Mouse (Mus musculus): ENCODE measurements around the gene Gpr68. TPM values are rescaled to one million over a fixed set of nuclear protein-coding genes. Genes with fewer than 3 reads are reported as not detected.
A peak's percentile ranks its signal among the peaks of the same experiment; 100 is the strongest.

The Gpr68 gene
- polyA plus RNA-seq, 1 experiment from 2014 or later: 0.58 TPM

DNA sequence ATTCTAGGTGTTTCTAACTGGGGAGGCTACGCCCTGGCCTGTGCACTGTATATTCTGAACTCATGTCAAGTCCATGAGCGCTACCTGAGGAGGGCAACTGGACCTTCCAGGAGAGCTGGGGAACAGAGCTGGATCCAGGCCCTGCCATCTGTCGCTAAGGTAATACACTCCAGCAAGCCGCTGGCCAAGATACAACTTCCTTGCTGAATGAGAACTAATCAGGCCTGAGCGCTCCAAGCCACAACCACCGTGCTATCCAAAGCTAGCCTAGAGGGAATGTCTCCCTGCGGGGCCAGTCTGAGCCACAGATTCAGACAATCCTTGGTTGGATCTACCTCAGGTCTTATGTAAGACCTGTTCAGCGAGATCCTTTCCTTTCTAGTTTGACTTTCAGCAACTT is 40.9 kb downstream of the Gpr68 start:
- Histone ChIP-seq H3K27ac (ENCODE audit: low read length) (no peak overlapping the region), H3K36me3 (ENCODE audit: control insufficient read depth, insufficient read depth, low read length) (no peaks in the 10 kb centered on the region), H3K4me2 (ENCODE audit: low read depth, low read length) (no peak overlapping the region), H3K4me1 (replicated peaks; ENCODE audit: control insufficient read depth, insufficient read depth, low read length) (no peaks in the 10 kb centered on the region), H3K4me3 (ENCODE audit: low read length) (no peak overlapping the region), H3K9ac (ENCODE audit: low read length) (no peak overlapping the region), H3K9me3 (ENCODE audit: control insufficient read depth, low read length) (no peaks in the 10 kb centered on the region), H3K27me3 (ENCODE audit: control insufficient read depth, insufficient read depth, low read depth, low read length) (no peaks in the 10 kb centered on the region)
- WGBS: 85% methylated on average over 8 of the region's 8 CpGs
- ATAC-seq (ENCODE audit: low read depth): no peak

DNA sequence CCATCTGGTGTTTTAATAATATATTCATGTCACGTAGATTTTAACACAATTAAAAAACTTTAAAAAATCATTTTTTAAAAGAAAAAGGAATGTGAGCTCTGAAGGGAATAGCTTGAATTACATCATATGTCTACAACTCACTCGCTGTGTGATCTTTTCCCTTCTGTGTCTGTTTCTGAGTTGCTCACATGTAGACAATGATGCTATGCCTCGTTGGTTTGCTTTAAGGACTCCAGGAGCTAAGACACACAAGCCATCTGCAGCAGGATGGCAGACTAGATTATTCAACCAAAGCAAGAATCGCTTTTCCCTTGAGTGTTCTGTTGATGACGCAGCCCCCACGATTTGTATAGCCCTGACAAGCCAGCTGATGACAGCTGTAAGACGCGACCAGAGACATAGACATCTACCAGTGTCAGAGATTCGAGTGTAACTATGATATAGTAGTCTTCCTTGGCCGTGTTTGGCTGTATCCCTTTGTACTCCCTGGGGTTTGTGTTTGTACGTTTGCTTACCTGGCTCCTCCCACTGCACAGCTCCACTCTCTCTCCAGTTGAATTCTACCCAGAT is 42.4 kb downstream of the Gpr68 start:
- Histone ChIP-seq H3K27ac (ENCODE audit: low read length) (no peak overlapping the region), H3K27me3 (ENCODE audit: control insufficient read depth, insufficient read depth, low read depth, low read length) (no peaks in the 10 kb centered on the region), H3K4me2 (ENCODE audit: low read depth, low read length) (no peak overlapping the region), H3K4me3 (ENCODE audit: low read length) (no peak overlapping the region), H3K9ac (ENCODE audit: low read length) (no peak overlapping the region), H3K36me3 (ENCODE audit: control insufficient read depth, insufficient read depth, low read length) (no peaks in the 10 kb centered on the region), H3K9me3 (ENCODE audit: control insufficient read depth, low read length) (no peaks in the 10 kb centered on the region), H3K4me1 (replicated peaks; ENCODE audit: control insufficient read depth, insufficient read depth, low read length) (no peaks in the 10 kb centered on the region)
- no peak for ATAC-seq (ENCODE audit: low read depth)
- 55% methylated on average over 11 of the region's 11 CpGs for WGBS

DNA sequence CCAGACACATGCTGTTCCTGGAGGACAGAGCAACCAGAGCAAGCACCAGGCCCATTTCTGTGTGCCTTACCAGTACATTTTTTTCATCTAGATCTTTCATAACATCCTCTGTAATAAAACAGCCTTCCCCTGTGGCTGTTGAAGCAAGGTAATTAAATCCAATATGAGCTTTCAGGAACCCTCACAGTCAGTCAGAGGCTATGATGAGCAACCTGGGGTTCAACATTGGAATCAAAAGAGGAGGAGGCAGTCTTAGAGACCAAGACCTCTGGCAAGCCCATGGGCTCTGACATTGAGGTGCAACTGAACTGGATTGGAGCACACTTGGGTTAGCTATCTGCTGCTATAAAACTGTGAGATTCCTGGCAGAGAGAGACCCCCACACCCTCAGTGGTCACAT is 42.9 kb downstream of the Gpr68 start:
- no peak overlapping the region for H3K27ac ChIP-seq (ENCODE audit: low read length)
- no peaks in the 10 kb centered on the region for H3K4me1 ChIP-seq (replicated peaks; ENCODE audit: control insufficient read depth, insufficient read depth, low read length)
- H3K36me3 ChIP-seq (ENCODE audit: control insufficient read depth, insufficient read depth, low read length): no peaks in the 10 kb centered on the region
- H3K27me3 ChIP-seq (ENCODE audit: control insufficient read depth, insufficient read depth, low read depth, low read length): no peaks in the 10 kb centered on the region
- no peak overlapping the region for H3K9ac ChIP-seq (ENCODE audit: low read length)
- no peak overlapping the region for H3K4me2 ChIP-seq (ENCODE audit: low read depth, low read length)
- H3K9me3 ChIP-seq (ENCODE audit: control insufficient read depth, low read length): no peaks in the 10 kb centered on the region
- no peak overlapping the region for H3K4me3 ChIP-seq (ENCODE audit: low read length)
- ATAC-seq (ENCODE audit: low read depth): no peak

DNA sequence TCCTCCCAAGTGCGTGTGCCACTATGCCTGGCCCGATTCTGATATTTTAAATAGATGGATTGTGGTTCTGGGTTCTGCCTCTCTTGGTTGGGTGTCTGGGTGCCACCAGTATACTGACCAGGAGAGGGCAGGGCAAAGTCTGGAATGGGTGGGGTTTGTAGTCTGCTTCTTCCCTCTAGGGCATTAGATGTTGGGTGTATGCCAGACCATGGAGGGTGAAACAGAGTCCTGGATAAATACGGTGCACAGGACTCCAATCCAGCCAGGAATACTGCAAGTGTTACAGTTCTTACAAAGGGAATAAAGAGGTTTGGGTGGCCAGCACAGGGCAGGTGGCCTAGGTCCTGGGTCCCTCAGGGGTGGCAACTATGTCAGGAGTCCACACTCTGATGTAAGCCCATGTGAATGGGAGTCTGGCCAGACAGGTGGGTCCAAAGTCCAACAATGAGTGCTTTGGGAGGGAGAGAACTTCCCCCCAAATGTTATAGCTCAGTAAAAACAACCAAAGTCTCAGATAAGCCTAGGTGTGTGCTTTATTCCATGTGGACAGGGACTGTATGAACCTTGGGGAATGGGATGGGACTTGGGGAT is 45.0 kb downstream of the Gpr68 start:
- H3K36me3 ChIP-seq (ENCODE audit: control insufficient read depth, insufficient read depth, low read length): no peaks in the 10 kb centered on the region
- no peaks in the 10 kb centered on the region for H3K4me1 ChIP-seq (replicated peaks; ENCODE audit: control insufficient read depth, insufficient read depth, low read length)
- WGBS: 94% methylated on average over 3 of the region's 3 CpGs
- no peak overlapping the region for H3K9ac ChIP-seq (ENCODE audit: low read length)
- no peak overlapping the region for H3K27ac ChIP-seq (ENCODE audit: low read length)
- no peak for ATAC-seq (ENCODE audit: low read depth)
- no peak overlapping the region for H3K4me3 ChIP-seq (ENCODE audit: low read length)
- no peaks in the 10 kb centered on the region for H3K27me3 ChIP-seq (ENCODE audit: control insufficient read depth, insufficient read depth, low read depth, low read length)
- H3K4me2 ChIP-seq (ENCODE audit: low read depth, low read length): no peak overlapping the region
- H3K9me3 ChIP-seq (ENCODE audit: control insufficient read depth, low read length): no peaks in the 10 kb centered on the region

DNA sequence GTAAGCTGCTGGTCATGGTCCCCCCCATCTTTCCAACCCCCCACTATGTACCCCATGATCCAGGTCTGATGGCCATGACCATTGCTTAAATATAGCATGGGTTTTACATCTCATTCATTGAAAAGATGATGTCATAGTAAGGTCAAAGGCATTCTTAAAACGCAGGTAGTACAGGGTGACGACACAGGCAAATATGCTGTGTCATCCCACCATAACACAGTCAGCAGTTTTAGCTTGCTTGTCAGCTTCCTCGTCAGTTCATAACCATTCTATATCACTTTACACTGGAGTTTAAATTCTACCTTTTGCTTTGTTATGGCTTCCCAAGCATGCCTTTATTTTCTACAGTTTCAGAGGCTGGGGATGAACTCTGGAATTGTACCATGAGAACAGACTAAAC is 45.7 kb downstream of the Gpr68 start:
- no peak for ATAC-seq (ENCODE audit: low read depth)
- Histone ChIP-seq H3K9ac (ENCODE audit: low read length) (no peak overlapping the region), H3K4me1 (replicated peaks; ENCODE audit: control insufficient read depth, insufficient read depth, low read length) (no peaks in the 10 kb centered on the region), H3K36me3 (ENCODE audit: control insufficient read depth, insufficient read depth, low read length) (no peaks in the 10 kb centered on the region), H3K27ac (ENCODE audit: low read length) (no peak overlapping the region), H3K27me3 (ENCODE audit: control insufficient read depth, insufficient read depth, low read depth, low read length) (no peaks in the 10 kb centered on the region), H3K9me3 (ENCODE audit: control insufficient read depth, low read length) (no peaks in the 10 kb centered on the region), H3K4me3 (ENCODE audit: low read length) (no peak overlapping the region), H3K4me2 (ENCODE audit: low read depth, low read length) (no peak overlapping the region)
- 70% methylated on average over 3 of the region's 3 CpGs for WGBS

DNA sequence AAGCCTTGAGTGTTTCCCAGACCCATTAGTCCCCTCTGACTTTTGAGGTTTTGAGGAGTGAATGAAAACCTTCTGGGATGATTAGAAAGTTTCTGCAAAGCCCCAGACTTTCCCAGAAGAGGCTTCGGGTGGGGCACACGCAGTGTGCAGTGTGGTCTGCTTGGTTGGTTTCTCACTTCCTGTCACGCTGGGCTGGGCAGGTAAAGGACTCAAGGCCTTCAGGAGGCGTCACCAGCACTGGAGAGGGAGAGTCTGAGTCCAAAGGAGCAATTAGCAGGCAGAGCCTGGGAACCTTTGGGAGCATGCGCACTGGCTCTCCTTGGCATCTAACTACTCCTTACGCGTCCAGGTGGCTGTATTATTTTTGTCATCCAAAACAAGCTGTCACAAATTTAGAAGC is 50.2 kb downstream of the Gpr68 start:
- Histone ChIP-seq H3K9ac (ENCODE audit: low read length) (no peak overlapping the region), H3K36me3 (ENCODE audit: control insufficient read depth, insufficient read depth, low read length) (no peaks in the 10 kb centered on the region), H3K9me3 (ENCODE audit: control insufficient read depth, low read length) (no peaks in the 10 kb centered on the region), H3K4me1 (replicated peaks; ENCODE audit: control insufficient read depth, insufficient read depth, low read length) (no peaks in the 10 kb centered on the region), H3K4me3 (ENCODE audit: low read length) (no peak overlapping the region), H3K27ac (ENCODE audit: low read length) (no peak overlapping the region), H3K27me3 (ENCODE audit: control insufficient read depth, insufficient read depth, low read depth, low read length) (no peaks in the 10 kb centered on the region), H3K4me2 (ENCODE audit: low read depth, low read length) (no peak overlapping the region)
- WGBS: 70% methylated on average over 7 of the region's 7 CpGs
- ATAC-seq (ENCODE audit: low read depth): no peak

DNA sequence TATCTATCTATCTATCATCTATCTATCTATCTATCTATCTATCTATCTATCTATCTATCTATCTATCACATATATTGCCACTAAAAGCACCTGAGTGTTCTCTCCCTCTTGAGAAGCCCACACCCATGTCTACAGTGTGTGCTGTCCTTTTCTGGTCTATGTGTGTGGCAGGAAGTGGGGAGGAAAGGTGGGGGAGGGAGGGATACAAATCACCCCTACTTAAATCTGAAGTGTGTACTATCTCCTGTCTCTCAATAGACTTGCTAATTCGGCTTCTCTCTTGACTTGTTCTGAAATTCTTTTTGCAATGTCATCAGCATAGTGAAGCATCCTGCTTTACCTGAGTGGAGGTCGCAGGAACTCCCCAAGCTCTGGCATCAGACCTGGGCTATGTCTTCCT is 51.7 kb downstream of the Gpr68 start:
- Histone ChIP-seq H3K36me3 (ENCODE audit: control insufficient read depth, insufficient read depth, low read length) (no peaks in the 10 kb centered on the region), H3K9ac (ENCODE audit: low read length) (no peak overlapping the region), H3K27me3 (ENCODE audit: control insufficient read depth, insufficient read depth, low read depth, low read length) (no peaks in the 10 kb centered on the region), H3K4me2 (ENCODE audit: low read depth, low read length) (no peak overlapping the region), H3K9me3 (ENCODE audit: control insufficient read depth, low read length) (no peaks in the 10 kb centered on the region), H3K27ac (ENCODE audit: low read length) (no peak overlapping the region), H3K4me1 (replicated peaks; ENCODE audit: control insufficient read depth, insufficient read depth, low read length) (no peaks in the 10 kb centered on the region), H3K4me3 (ENCODE audit: low read length) (no peak overlapping the region)
- ATAC-seq (ENCODE audit: low read depth): no peak
- WGBS: 64% methylated on average over 2 of the region's 2 CpGs

DNA sequence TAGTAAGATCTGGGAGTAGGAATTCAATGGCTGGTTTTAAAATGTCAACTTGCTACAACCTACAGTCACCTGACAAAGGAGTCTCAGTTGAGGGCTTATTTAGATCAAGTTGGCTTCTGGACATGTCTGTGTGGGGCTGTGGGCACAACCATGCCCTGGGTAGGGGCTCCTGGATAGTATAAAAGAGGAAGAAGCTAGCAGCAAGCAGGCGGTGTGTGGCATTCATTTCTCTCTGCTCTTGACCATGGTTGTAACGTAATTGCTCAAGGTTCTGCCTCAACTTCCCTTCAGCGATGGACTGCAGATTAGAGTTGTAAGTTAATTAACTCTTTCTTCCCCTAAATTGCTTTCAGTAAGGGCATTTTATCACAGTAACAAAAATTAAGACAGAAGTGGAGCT is 55.6 kb downstream of the Gpr68 start:
- no peak overlapping the region for H3K9ac ChIP-seq (ENCODE audit: low read length)
- H3K4me2 ChIP-seq (ENCODE audit: low read depth, low read length): no peak overlapping the region
- WGBS: 82% methylated on average over 3 of the region's 3 CpGs
- no peaks in the 10 kb centered on the region for H3K36me3 ChIP-seq (ENCODE audit: control insufficient read depth, insufficient read depth, low read length)
- H3K4me3 ChIP-seq (ENCODE audit: low read length): no peak overlapping the region
- H3K4me1 ChIP-seq (replicated peaks; ENCODE audit: control insufficient read depth, insufficient read depth, low read length): no peaks in the 10 kb centered on the region
- H3K27me3 ChIP-seq (ENCODE audit: control insufficient read depth, insufficient read depth, low read depth, low read length): no peaks in the 10 kb centered on the region
- no peaks in the 10 kb centered on the region for H3K9me3 ChIP-seq (ENCODE audit: control insufficient read depth, low read length)
- ATAC-seq (ENCODE audit: low read depth): no peak
- no peak overlapping the region for H3K27ac ChIP-seq (ENCODE audit: low read length)

DNA sequence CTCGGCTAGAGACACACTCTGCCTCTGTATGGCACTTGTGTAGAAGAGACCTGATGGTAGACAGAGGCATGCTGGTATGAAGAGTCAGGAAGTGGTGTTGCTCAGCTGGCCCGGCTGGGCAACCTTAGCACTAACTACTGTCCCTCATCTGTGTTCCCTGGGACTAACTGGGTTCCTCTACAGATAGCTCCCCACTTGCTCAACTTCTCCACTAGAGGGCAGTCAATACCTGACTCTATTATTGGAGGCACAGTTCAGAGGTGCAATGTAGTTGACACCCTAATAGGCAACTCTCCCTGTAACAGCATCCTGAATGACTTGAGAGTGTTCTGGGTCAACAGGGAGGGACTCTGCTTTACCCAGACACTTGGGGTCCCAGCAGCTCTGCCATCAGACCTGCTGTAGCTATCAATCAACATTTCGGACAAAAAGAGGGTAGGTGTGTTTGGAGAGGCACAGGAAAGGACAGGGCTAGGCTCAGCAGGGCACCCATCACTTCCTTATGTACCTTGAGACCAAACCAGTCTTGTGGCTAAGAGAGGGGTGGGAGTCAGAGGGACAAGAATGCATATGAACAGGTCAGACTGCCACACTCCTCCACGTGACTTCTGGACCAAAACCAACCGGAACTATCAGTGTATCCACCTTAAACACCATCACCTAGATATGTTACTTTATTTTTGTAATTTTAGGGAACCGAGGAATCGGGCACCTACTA is 58.4 kb downstream of the Gpr68 start:
- no peak overlapping the region for H3K9ac ChIP-seq (ENCODE audit: low read length)
- H3K4me3 ChIP-seq (ENCODE audit: low read length): no peak overlapping the region
- H3K4me1 ChIP-seq (replicated peaks; ENCODE audit: control insufficient read depth, insufficient read depth, low read length): no peaks in the 10 kb centered on the region
- no peak overlapping the region for H3K27ac ChIP-seq (ENCODE audit: low read length)
- ATAC-seq (ENCODE audit: low read depth): peak; percentile 71
- no peaks in the 10 kb centered on the region for H3K27me3 ChIP-seq (ENCODE audit: control insufficient read depth, insufficient read depth, low read depth, low read length)
- H3K36me3 ChIP-seq (ENCODE audit: control insufficient read depth, insufficient read depth, low read length): no peaks in the 10 kb centered on the region
- WGBS: 72% methylated on average over 7 of the region's 7 CpGs
- no peak overlapping the region for H3K4me2 ChIP-seq (ENCODE audit: low read depth, low read length)
- no peaks in the 10 kb centered on the region for H3K9me3 ChIP-seq (ENCODE audit: control insufficient read depth, low read length)
